Mouse (Mus musculus) liver, adult 2 months (tissue): ENCODE data around the gene Wscd2. TPM values are rescaled to one million over a fixed set of nuclear protein-coding genes. Genes with fewer than 3 reads are reported as not detected.

Experiments used
- DNase-seq: peaks from one replicate; pipeline ENCODE4 v3.0.0-alpha.2; 2011; ENCODE audit warnings: low read depth, low spot score; ENCODE audit errors: extremely low read depth
- H3K27ac ChIP-seq: fragments of 200-500 bp; replicated peaks from 2 replicates; pipeline ENCODE4 v1.5.1; 2012; ENCODE audit warnings: low read depth, mild to moderate bottlenecking, control low read depth, inconsistent platforms, low read length; ENCODE audit not compliant: insufficient read depth
- H3K27me3 ChIP-seq: fragments of 200-500 bp; 2 replicates; pipeline ENCODE4 v1.6.1; 2012; ENCODE audit warnings: mild to moderate bottlenecking, moderate library complexity, low read length, inconsistent platforms; ENCODE audit not compliant: control insufficient read depth, insufficient read depth
- H3K36me3 ChIP-seq: fragments of 200-500 bp; 2 replicates; pipeline ENCODE4 v1.6.1; 2012; ENCODE audit warnings: low read length, inconsistent platforms; ENCODE audit not compliant: control insufficient read depth, insufficient read depth
- H3K4me1 ChIP-seq: fragments of 200-500 bp; 2 replicates; pipeline ENCODE4 v1.6.1; 2011; ENCODE audit warnings: low read length; ENCODE audit not compliant: control insufficient read depth, insufficient read depth
- H3K4me3 ChIP-seq: fragments of 200-500 bp; 2 replicates; pipeline ENCODE4 v1.5.1; 2011; ENCODE audit warnings: low read depth, mild to moderate bottlenecking, control low read depth, low read length, moderate library complexity; ENCODE audit not compliant: insufficient read depth
- H3K79me2 ChIP-seq: fragments of 200-500 bp; 2 replicates; pipeline ENCODE4 v1.6.1; 2012; ENCODE audit warnings: inconsistent platforms, mild to moderate bottlenecking, low read length, moderate library complexity; ENCODE audit not compliant: control insufficient read depth, insufficient read depth
- H3K9ac ChIP-seq: fragments of 200-500 bp; 2 replicates; pipeline ENCODE4 v1.6.1; 2012; ENCODE audit warnings: low read depth, mild to moderate bottlenecking, control low read depth, inconsistent platforms, low read length
- CTCF ChIP-seq: fragments of 200-500 bp; IDR thresholded peaks from 2 replicates; pipeline ENCODE4 v1.5.1; 2011; ENCODE audit warnings: low read depth, low read length, control low read depth
- POLR2A ChIP-seq: fragments of 200-500 bp; IDR thresholded peaks from 2 replicates; pipeline ENCODE4 v1.6.1; 2011; ENCODE audit warnings: low read length, control low read depth; ENCODE audit not compliant: insufficient read depth; ENCODE audit errors: extremely low read depth
- WGBS: fragments of 180-500 bp; shearing (Covaris S2); methylation state at CpG from one replicate; pipeline ENCODE4 v1.1.7; 2018; 5-methylcytosine and 5-hydroxymethylcytosine counted together
- polyA plus RNA-seq: library from polyadenylated mRNA; depleted of rRNA; stranded (reverse); fragments of >200 nt; gene quantifications from 2 replicates; pipeline ENCODE4 v1.2.3, GENCODE M21; 2012; rRNA removed
- total RNA-seq: library from RNA; depleted of rRNA; stranded (reverse); fragments of >200 nt; gene quantifications from 2 replicates; pipeline ENCODE4 v1.2.3, GENCODE M21; 2014; rRNA removed

The Wscd2 gene
- total RNA-seq (under 0.01 and 0.09 TPM in 2 replicates), polyA plus RNA-seq (0.05 TPM in 2 replicates)

DNA sequence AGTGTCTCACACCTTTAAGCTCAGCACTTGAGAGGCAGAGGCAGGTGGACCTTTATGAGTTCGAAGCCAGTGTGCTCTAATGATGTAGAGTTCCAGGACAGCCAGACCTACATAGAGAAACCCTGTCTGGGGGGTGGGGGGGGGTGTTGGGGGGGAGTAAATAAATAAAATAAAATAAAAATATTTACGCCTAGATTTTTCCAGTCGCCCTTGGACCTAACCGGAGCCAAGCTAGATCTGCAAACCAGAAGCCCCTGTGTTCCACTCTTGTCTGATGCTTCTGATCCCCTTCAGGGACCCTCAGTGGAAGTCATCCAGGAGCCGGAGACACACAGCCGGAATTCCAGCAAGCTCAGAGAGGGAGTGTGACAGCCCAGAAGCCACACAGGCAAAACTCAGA lies at the start of gene Wscd2:
TSS of gene Wscd2 (plus strand) at position 301 of the 400 bp plus-strand sequence.
- H3K27me3 ChIP-seq, result peaks cover 8% of the 10 kb centered on the region; the same call in 1 of the 2 replicates
- no peaks in the 10 kb centered on the region for H3K4me1 ChIP-seq
- no peak within 1 kb of the TSS for H3K9ac ChIP-seq
- no peaks in the 10 kb centered on the region for H3K36me3 ChIP-seq
- DNase-seq, result no peak
- no peaks in the 10 kb centered on the region for H3K79me2 ChIP-seq
- no peak within 1 kb of the TSS for H3K4me3 ChIP-seq
- TF ChIP-seq POLR2A (no peak), CTCF (no peak)
- WGBS, result 61% methylated on average over 6 of the region's 6 CpGs
- H3K27ac ChIP-seq, result no peak within 1 kb of the TSS

DNA sequence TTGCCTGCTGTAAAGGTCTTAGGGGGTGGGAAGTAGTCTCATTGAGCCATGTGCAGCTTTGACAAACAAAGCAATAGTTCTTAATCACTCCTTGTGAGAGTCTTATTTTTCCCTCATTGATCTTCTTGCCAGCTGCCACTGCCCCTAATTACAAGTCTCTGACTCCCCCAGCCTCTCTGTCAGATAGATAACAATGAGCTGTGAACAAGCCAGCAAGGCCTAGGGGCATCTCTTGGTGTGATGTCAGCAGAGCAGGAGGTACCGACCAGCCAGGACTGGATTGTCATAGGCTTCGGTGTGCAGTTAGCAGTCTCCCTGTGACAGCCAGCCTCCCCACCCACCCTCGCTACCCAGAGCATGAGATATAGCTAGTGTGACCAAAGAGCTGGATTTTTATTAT lies 48.0 kb upstream of the Wscd2 start:
- 75% methylated on average over 3 of the region's 3 CpGs for WGBS
- TF ChIP-seq CTCF (no peak), POLR2A (no peak)
- Histone ChIP-seq H3K27ac (no peak overlapping the region), H3K4me1 (no peaks in the 10 kb centered on the region), H3K4me3 (no peak overlapping the region), H3K9ac (no peak overlapping the region), H3K27me3 (no peaks in the 10 kb centered on the region), H3K79me2 (no peaks in the 10 kb centered on the region), H3K36me3 (no peaks in the 10 kb centered on the region)
- DNase-seq, result no peak

DNA sequence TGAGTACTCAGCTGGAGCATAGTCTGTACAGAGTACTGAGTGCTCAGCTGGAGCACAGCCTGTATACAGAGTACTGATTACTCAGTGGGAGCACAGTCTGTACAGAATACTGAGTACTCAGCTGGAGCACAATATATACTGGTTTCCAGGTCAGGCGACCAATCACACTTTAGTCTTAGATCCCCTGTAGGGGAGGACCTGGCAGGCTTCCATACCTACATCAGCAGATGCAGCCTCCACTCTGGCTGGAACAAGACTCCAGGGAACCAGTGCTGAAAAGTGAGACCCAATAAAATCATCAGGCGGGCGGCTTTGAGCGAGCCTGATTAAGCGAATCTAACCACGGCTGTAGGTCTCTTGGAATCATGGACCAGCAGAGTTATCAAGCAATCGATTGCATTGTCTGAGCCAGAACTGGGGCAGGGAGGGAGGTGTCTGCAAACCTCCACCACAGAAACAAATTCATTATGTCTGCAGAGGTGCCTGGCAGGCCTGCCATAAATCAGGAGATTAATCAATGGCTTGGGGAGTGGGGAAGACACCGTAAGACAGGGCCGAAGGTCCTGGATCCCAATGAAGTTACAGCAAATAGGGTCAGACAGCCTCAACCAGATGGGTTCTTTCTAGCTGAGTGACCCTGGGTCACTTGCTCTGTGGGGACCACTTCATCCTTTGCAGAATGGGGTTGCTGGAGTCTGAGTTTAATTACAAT lies 42.0 kb upstream of the Wscd2 start:
- Histone ChIP-seq H3K27ac (no peak overlapping the region), H3K36me3 (no peaks in the 10 kb centered on the region), H3K4me3 (no peak overlapping the region), H3K4me1 (no peaks in the 10 kb centered on the region), H3K27me3 (no peaks in the 10 kb centered on the region), H3K9ac (no peak overlapping the region), H3K79me2 (no peaks in the 10 kb centered on the region)
- DNase-seq, result no peak
- WGBS, result 92% methylated on average over 9 of the region's 9 CpGs
- no peak for TF ChIP-seq CTCF
- no peak for TF ChIP-seq POLR2A

DNA sequence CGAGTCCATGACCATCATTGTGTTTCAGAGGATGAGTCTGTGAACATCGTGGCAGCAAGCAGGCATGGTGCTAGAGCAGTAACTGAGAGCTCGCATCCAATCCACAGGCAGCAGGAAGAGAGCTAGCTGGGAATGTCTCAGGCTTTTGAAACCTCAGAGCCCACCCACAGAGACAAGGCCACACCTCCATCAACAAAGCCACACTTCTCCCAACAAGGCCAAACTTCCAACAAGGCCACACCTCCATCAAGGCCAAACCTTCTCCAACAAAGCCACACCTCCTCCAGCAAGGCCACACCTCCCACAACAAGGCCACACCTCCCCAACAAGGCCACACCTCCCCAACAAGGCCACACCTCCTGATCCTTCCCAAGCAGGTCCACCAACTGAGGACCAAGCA lies 40.8 kb upstream of the Wscd2 start:
- Histone ChIP-seq H3K4me3 (no peak overlapping the region), H3K9ac (no peak overlapping the region), H3K79me2 (no peaks in the 10 kb centered on the region), H3K36me3 (no peaks in the 10 kb centered on the region), H3K27me3 (no peaks in the 10 kb centered on the region), H3K27ac (no peak overlapping the region), H3K4me1 (no peaks in the 10 kb centered on the region)
- no peak for DNase-seq
- WGBS, result 89% methylated on average over 3 of the region's 3 CpGs
- TF ChIP-seq POLR2A (no peak), CTCF (no peak)

DNA sequence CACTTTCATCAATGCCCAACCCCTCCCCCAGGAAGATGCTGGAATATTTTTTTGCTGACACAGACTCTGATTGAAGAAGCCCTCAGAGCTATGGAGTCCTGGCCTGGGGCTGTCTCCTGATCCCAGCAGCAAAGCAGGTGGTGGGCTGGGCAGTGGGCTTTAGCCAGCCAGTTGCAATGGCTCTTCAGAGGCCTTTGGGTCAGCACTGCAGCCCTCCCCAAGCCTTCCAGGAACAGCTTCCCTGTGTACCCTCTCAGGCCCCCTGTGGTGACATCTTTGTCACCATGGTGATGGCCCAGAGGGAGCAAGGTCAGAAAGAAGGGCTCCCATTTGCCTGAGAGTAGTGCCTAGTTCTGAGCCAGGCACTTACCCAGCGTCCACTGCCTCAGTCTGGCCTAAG lies 37.4 kb upstream of the Wscd2 start:
- WGBS, result 0% methylated on average over 1 of the region's 1 CpGs
- Histone ChIP-seq H3K4me1 (no peaks in the 10 kb centered on the region), H3K27me3 (no peaks in the 10 kb centered on the region), H3K9ac (no peak overlapping the region), H3K27ac (no peak overlapping the region), H3K4me3 (no peak overlapping the region), H3K79me2 (no peaks in the 10 kb centered on the region), H3K36me3 (no peaks in the 10 kb centered on the region)
- DNase-seq, result no peak
- TF ChIP-seq CTCF, result no peak
- TF ChIP-seq POLR2A, result no peak

DNA sequence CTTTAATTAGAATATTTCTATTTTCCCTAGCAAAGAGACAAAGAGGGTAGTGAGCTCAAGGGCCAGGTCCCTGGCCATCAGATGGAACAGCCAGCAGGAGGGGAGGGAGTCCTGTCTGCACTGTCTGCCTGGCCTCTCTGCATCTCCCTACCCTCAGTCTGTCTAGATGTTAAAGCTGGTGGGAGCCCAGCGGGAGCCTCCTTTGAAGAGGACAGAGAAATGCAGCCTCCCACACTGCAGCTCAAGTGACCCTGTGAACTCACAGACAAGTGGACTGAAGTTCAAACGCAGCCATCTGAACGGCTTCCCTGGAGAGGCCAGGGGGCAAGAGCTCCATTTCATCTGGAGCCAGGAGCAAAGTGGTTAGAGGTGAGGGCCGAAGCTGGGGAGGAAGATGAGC lies 36.8 kb upstream of the Wscd2 start:
- Histone ChIP-seq H3K9ac (no peak overlapping the region), H3K4me3 (no peak overlapping the region), H3K4me1 (no peaks in the 10 kb centered on the region), H3K27ac (no peak overlapping the region), H3K27me3 (no peaks in the 10 kb centered on the region), H3K36me3 (no peaks in the 10 kb centered on the region), H3K79me2 (no peaks in the 10 kb centered on the region)
- WGBS, result 5% methylated on average over 4 of the region's 4 CpGs
- TF ChIP-seq CTCF, result no peak
- TF ChIP-seq POLR2A, result no peak
- DNase-seq, result no peak
